Mouse (Mus musculus): ENCODE measurements around the gene Sppl2c. TPM values are rescaled to one million over a fixed set of nuclear protein-coding genes. Genes with fewer than 3 reads are reported as not detected.

The Sppl2c gene
- polyA plus RNA-seq, 1 experiment from 2014 or later, result not detected

GRCm38 (mm10) chr11:104179804-104180203 lies 6.3 kb upstream of the Sppl2c start:
- Histone ChIP-seq H3K36me3 (ENCODE audit: control insufficient read depth, insufficient read depth, low read length) (no peaks in the 10 kb centered on the region), H3K4me2 (ENCODE audit: low read length) (no peak overlapping the region), H3K9ac (replicated peaks; ENCODE audit: low read length) (no peak overlapping the region), H3K27ac (replicated peaks; ENCODE audit: low read depth, low read length) (no peak overlapping the region), H3K9me3 (ENCODE audit: control insufficient read depth, low read length) (no peaks in the 10 kb centered on the region), H3K27me3 (ENCODE audit: control insufficient read depth, insufficient read depth, low read length) (no peaks in the 10 kb centered on the region), H3K4me3 (replicated peaks; ENCODE audit: low read depth, low read length) (no peak overlapping the region), H3K4me1 (ENCODE audit: control insufficient read depth, insufficient read depth, low read length) (no peaks in the 10 kb centered on the region)
- no peak for ATAC-seq (ENCODE audit: low FRiP score, low TSS enrichment)
- peak; percentile 62 for DNase-seq
- 70% methylated on average over 5 of the region's 5 CpGs for WGBS

GRCm38 (mm10) chr11:104182141-104182540 lies 4.0 kb upstream of the Sppl2c start:
- 88% methylated on average over 3 of the region's 3 CpGs for WGBS
- DNase-seq (no peak), ATAC-seq (ENCODE audit: low FRiP score, low TSS enrichment) (no peak)
- Histone ChIP-seq H3K27me3 (ENCODE audit: control insufficient read depth, insufficient read depth, low read length) (no peaks in the 10 kb centered on the region), H3K36me3 (ENCODE audit: control insufficient read depth, insufficient read depth, low read length) (no peaks in the 10 kb centered on the region), H3K9ac (replicated peaks; ENCODE audit: low read length) (no peak overlapping the region), H3K4me1 (ENCODE audit: control insufficient read depth, insufficient read depth, low read length) (no peaks in the 10 kb centered on the region), H3K4me3 (replicated peaks; ENCODE audit: low read depth, low read length) (no peak overlapping the region), H3K4me2 (ENCODE audit: low read length) (no peak overlapping the region), H3K9me3 (ENCODE audit: control insufficient read depth, low read length) (no peaks in the 10 kb centered on the region), H3K27ac (replicated peaks; ENCODE audit: low read depth, low read length) (no peak overlapping the region)

- 92% methylated on average over 9 of the region's 9 CpGs for WGBS
- no peak overlapping the region for H3K27ac ChIP-seq (replicated peaks; ENCODE audit: low read depth, low read length)
- H3K27me3 ChIP-seq (ENCODE audit: control insufficient read depth, insufficient read depth, low read length), result no peaks in the 10 kb centered on the region
- H3K4me2 ChIP-seq (ENCODE audit: low read length), result no peak overlapping the region
- no peak for DNase-seq
- H3K9me3 ChIP-seq (ENCODE audit: control insufficient read depth, low read length), result no peaks in the 10 kb centered on the region
- H3K9ac ChIP-seq (replicated peaks; ENCODE audit: low read length), result no peak overlapping the region
- ATAC-seq (ENCODE audit: low FRiP score, low TSS enrichment), result no peak
- no peaks in the 10 kb centered on the region for H3K36me3 ChIP-seq (ENCODE audit: control insufficient read depth, insufficient read depth, low read length)
- H3K4me3 ChIP-seq (replicated peaks; ENCODE audit: low read depth, low read length), result no peak overlapping the region
- no peaks in the 10 kb centered on the region for H3K4me1 ChIP-seq (ENCODE audit: control insufficient read depth, insufficient read depth, low read length)
Measured at GRCm38 (mm10) chr11:104186837-104187150, 667 bp downstream of the Sppl2c start.

- no peak for ATAC-seq (ENCODE audit: low FRiP score, low TSS enrichment)
- no peaks in the 10 kb centered on the region for H3K4me1 ChIP-seq (ENCODE audit: control insufficient read depth, insufficient read depth, low read length)
Measured at GRCm38 (mm10) chr11:104187766-104188165, 1.6 kb downstream of the Sppl2c start.

GRCm38 (mm10) chr11:104190008-104190407 lies 3.9 kb downstream of the Sppl2c start:
- WGBS, result 73% methylated on average over 2 of the region's 2 CpGs
- H3K9ac ChIP-seq (replicated peaks; ENCODE audit: low read length), result no peak overlapping the region

More at GRCm38 (mm10) chr11:104187766-104188165, 1.6 kb downstream of the Sppl2c start:
- H3K4me3 ChIP-seq (replicated peaks; ENCODE audit: low read depth, low read length), result no peak overlapping the region
- no peaks in the 10 kb centered on the region for H3K9me3 ChIP-seq (ENCODE audit: control insufficient read depth, low read length)
- no peak for DNase-seq
- no peak overlapping the region for H3K4me2 ChIP-seq (ENCODE audit: low read length)
- no peak overlapping the region for H3K9ac ChIP-seq (replicated peaks; ENCODE audit: low read length)
- 96% methylated on average over 10 of the region's 10 CpGs for WGBS
- H3K27me3 ChIP-seq (ENCODE audit: control insufficient read depth, insufficient read depth, low read length), result no peaks in the 10 kb centered on the region
- H3K27ac ChIP-seq (replicated peaks; ENCODE audit: low read depth, low read length), result no peak overlapping the region
- no peaks in the 10 kb centered on the region for H3K36me3 ChIP-seq (ENCODE audit: control insufficient read depth, insufficient read depth, low read length)

GRCm38 (mm10) chr11:104195382-104195781 lies 9.3 kb downstream of the Sppl2c start:
- no peaks in the 10 kb centered on the region for H3K27me3 ChIP-seq (ENCODE audit: control insufficient read depth, insufficient read depth, low read length)
- H3K4me1 ChIP-seq (ENCODE audit: control insufficient read depth, insufficient read depth, low read length), result no peaks in the 10 kb centered on the region
- H3K9ac ChIP-seq (replicated peaks; ENCODE audit: low read length), result no peak overlapping the region
- ATAC-seq (ENCODE audit: low FRiP score, low TSS enrichment) (no peak), DNase-seq (no peak)
- H3K9me3 ChIP-seq (ENCODE audit: control insufficient read depth, low read length), result no peaks in the 10 kb centered on the region
- WGBS, result 76% methylated on average over 11 of the region's 11 CpGs
- peak overlapping the region; percentile 21; the same call in 1 of the 2 replicates for H3K4me2 ChIP-seq (ENCODE audit: low read length)
- H3K27ac ChIP-seq (replicated peaks; ENCODE audit: low read depth, low read length), result no peak overlapping the region
- H3K36me3 ChIP-seq (ENCODE audit: control insufficient read depth, insufficient read depth, low read length), result no peaks in the 10 kb centered on the region
- no peak overlapping the region for H3K4me3 ChIP-seq (replicated peaks; ENCODE audit: low read depth, low read length)

More at GRCm38 (mm10) chr11:104190008-104190407, 3.9 kb downstream of the Sppl2c start:
- Histone ChIP-seq H3K36me3 (ENCODE audit: control insufficient read depth, insufficient read depth, low read length) (no peaks in the 10 kb centered on the region), H3K4me1 (ENCODE audit: control insufficient read depth, insufficient read depth, low read length) (no peaks in the 10 kb centered on the region), H3K27me3 (ENCODE audit: control insufficient read depth, insufficient read depth, low read length) (no peaks in the 10 kb centered on the region), H3K4me2 (ENCODE audit: low read length) (no peak overlapping the region), H3K27ac (replicated peaks; ENCODE audit: low read depth, low read length) (no peak overlapping the region), H3K4me3 (replicated peaks; ENCODE audit: low read depth, low read length) (no peak overlapping the region), H3K9me3 (ENCODE audit: control insufficient read depth, low read length) (no peaks in the 10 kb centered on the region)
- ATAC-seq (ENCODE audit: low FRiP score, low TSS enrichment) (no peak), DNase-seq (no peak)

- H3K4me1 ChIP-seq (ENCODE audit: control insufficient read depth, insufficient read depth, low read length), result no peaks in the 10 kb centered on the region
- 7% methylated on average over 9 of the region's 9 CpGs for WGBS
- peak; percentile 79; the same call in 1 of the 2 replicates for ATAC-seq (ENCODE audit: low FRiP score, low TSS enrichment)
Measured at GRCm38 (mm10) chr11:104195791-104196190, 9.7 kb downstream of the Sppl2c start.

GRCm38 (mm10) chr11:104197861-104198260 lies 11.7 kb downstream of the Sppl2c start:
- Histone ChIP-seq H3K4me3 (replicated peaks; ENCODE audit: low read depth, low read length) (no peak overlapping the region), H3K4me1 (ENCODE audit: control insufficient read depth, insufficient read depth, low read length) (no peaks in the 10 kb centered on the region), H3K27ac (replicated peaks; ENCODE audit: low read depth, low read length) (no peak overlapping the region), H3K27me3 (ENCODE audit: control insufficient read depth, insufficient read depth, low read length) (no peaks in the 10 kb centered on the region), H3K9ac (replicated peaks; ENCODE audit: low read length) (no peak overlapping the region), H3K36me3 (ENCODE audit: control insufficient read depth, insufficient read depth, low read length) (no peaks in the 10 kb centered on the region), H3K9me3 (ENCODE audit: control insufficient read depth, low read length) (no peaks in the 10 kb centered on the region; the same call in 1 of the 2 replicates), H3K4me2 (ENCODE audit: low read length) (no peak overlapping the region)
- no peak for ATAC-seq (ENCODE audit: low FRiP score, low TSS enrichment)
- WGBS, result 10% methylated on average over 10 of the region's 10 CpGs
- DNase-seq, result peak; percentile 35

More at GRCm38 (mm10) chr11:104195791-104196190, 9.7 kb downstream of the Sppl2c start:
- H3K9ac ChIP-seq (replicated peaks; ENCODE audit: low read length), result no peak overlapping the region
- H3K9me3 ChIP-seq (ENCODE audit: control insufficient read depth, low read length), result no peaks in the 10 kb centered on the region
- H3K27ac ChIP-seq (replicated peaks; ENCODE audit: low read depth, low read length), result no peak overlapping the region
- H3K4me3 ChIP-seq (replicated peaks; ENCODE audit: low read depth, low read length), result no peak overlapping the region
- H3K4me2 ChIP-seq (ENCODE audit: low read length), result peak overlapping the region; percentile 21; the same call in 1 of the 2 replicates
- DNase-seq, result peak; percentile 96
- H3K36me3 ChIP-seq (ENCODE audit: control insufficient read depth, insufficient read depth, low read length), result no peaks in the 10 kb centered on the region
- H3K27me3 ChIP-seq (ENCODE audit: control insufficient read depth, insufficient read depth, low read length), result no peaks in the 10 kb centered on the region

- no peak for ATAC-seq (ENCODE audit: low FRiP score, low TSS enrichment)
- H3K27ac ChIP-seq (replicated peaks; ENCODE audit: low read depth, low read length), result no peak overlapping the region
- H3K4me1 ChIP-seq (ENCODE audit: control insufficient read depth, insufficient read depth, low read length), result no peaks in the 10 kb centered on the region
- H3K9ac ChIP-seq (replicated peaks; ENCODE audit: low read length), result no peak overlapping the region
- H3K9me3 ChIP-seq (ENCODE audit: control insufficient read depth, low read length), result no peaks in the 10 kb centered on the region; the same call in 1 of the 2 replicates
- DNase-seq, result no peak
- H3K4me2 ChIP-seq (ENCODE audit: low read length), result no peak overlapping the region
- H3K36me3 ChIP-seq (ENCODE audit: control insufficient read depth, insufficient read depth, low read length), result no peaks in the 10 kb centered on the region
- no peak overlapping the region for H3K4me3 ChIP-seq (replicated peaks; ENCODE audit: low read depth, low read length)
- no peaks in the 10 kb centered on the region for H3K27me3 ChIP-seq (ENCODE audit: control insufficient read depth, insufficient read depth, low read length)
- 85% methylated on average over 3 of the region's 3 CpGs for WGBS
Measured at GRCm38 (mm10) chr11:104203271-104203670, 17.1 kb downstream of the Sppl2c start.

Measured in midbrain, embryonic 14.5 days (tissue).